In the genomic region with DNA sequence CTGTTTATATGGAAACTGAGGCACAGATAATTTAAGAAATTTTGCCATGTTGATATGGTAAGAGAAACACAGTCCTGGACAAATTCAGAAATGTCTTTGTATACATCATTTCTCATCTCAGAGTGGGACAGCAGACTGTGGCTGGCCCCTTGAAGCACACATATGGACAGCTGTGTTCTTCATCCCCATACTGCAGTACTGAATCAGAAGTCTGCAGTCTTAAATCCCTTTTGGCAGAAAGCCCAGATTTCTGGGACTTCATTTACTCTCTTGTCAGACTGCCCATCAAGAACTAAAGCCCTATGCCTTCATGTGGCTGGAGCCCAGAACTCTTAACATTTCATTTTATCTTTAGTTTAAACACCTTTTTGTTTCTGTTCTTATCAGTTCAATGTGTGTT, we compare ENCODE assay signal across 15 mouse cellular contexts.
DNase-seq lines count a peak whose midpoint lies in the region; ATAC-seq and TF ChIP-seq lines count a peak whose summit lies in the region.
"Had no signal": no experiment of that assay in that cellular context is flagged by ENCODE, and none has a peak within 500 bp of the region (broad histone marks: within the 10 kb centered on the region; RNA-seq: fewer than 3 reads in every experiment).

No protein-coding gene starts in this region.

- no peak overlapping the region for H3K9ac ChIP-seq in kidney, postnatal 0 days (ENCODE audit: low read depth, low read length)
- no peak overlapping the region for H3K9ac ChIP-seq in kidney, embryonic 16.5 days (replicated peaks; ENCODE audit: low read length)
- H3K9ac ChIP-seq in forebrain, embryonic 13.5 days = no peak overlapping the region
- H3K9ac ChIP-seq in midbrain, embryonic 13.5 days (replicated peaks) = no peak overlapping the region
- H3K9ac ChIP-seq: limb, embryonic 15.5 days; neural tube, embryonic 12.5 days had no signal

- H3K9me3 ChIP-seq in kidney, postnatal 0 days (replicated peaks; ENCODE audit: low read length) = no peaks in the 10 kb centered on the region
- no peaks in the 10 kb centered on the region for H3K9me3 ChIP-seq in kidney, embryonic 16.5 days (ENCODE audit: low read length)
- H3K9me3 ChIP-seq in forebrain, embryonic 13.5 days (replicated peaks) = no peaks in the 10 kb centered on the region
- H3K9me3 ChIP-seq in midbrain, embryonic 13.5 days = no peaks in the 10 kb centered on the region
- H3K9me3 ChIP-seq: limb, embryonic 15.5 days; neural tube, embryonic 12.5 days had no signal

- no peaks in the 10 kb centered on the region for H3K36me3 ChIP-seq in kidney, postnatal 0 days (ENCODE audit: insufficient read depth, low read length)
- H3K36me3 ChIP-seq in kidney, embryonic 16.5 days (ENCODE audit: insufficient read depth, low read length) = no peaks in the 10 kb centered on the region
- no peaks in the 10 kb centered on the region for H3K36me3 ChIP-seq in forebrain, embryonic 13.5 days (ENCODE audit: poor library complexity, severe bottlenecking)
- H3K36me3 ChIP-seq in midbrain, embryonic 13.5 days = no peaks in the 10 kb centered on the region
- H3K36me3 ChIP-seq: limb, embryonic 15.5 days; neural tube, embryonic 12.5 days had no signal

- H3K4me3 ChIP-seq in kidney, postnatal 0 days (replicated peaks; ENCODE audit: low read depth, low read length) = no peak overlapping the region
- H3K4me3 ChIP-seq in kidney, embryonic 16.5 days (ENCODE audit: low read length) = no peak overlapping the region
- H3K4me3 ChIP-seq in forebrain, embryonic 13.5 days = no peak overlapping the region
- no peak overlapping the region for H3K4me3 ChIP-seq in midbrain, embryonic 13.5 days (replicated peaks)
- H3K4me3 ChIP-seq: gastrocnemius, adult 2 months; limb, embryonic 15.5 days; neural tube, embryonic 12.5 days had no signal

- no peak for ATAC-seq in kidney, postnatal 0 days (replicated peaks; ENCODE audit: low FRiP score, low read depth)
- ATAC-seq in kidney, embryonic 16.5 days (ENCODE audit: low FRiP score, low TSS enrichment) = no peak
- peak; percentile 55; the same call in 1 of the 2 replicates for ATAC-seq in forebrain, embryonic 13.5 days
- peak; percentile 78 for ATAC-seq in midbrain, embryonic 13.5 days

- H3K4me1 ChIP-seq in kidney, postnatal 0 days (replicated peaks; ENCODE audit: insufficient read depth, low read length) = no peaks in the 10 kb centered on the region
- H3K4me1 ChIP-seq in kidney, embryonic 16.5 days (ENCODE audit: insufficient read depth, low read length) = no peaks in the 10 kb centered on the region
- H3K4me1 ChIP-seq in forebrain, embryonic 13.5 days = peaks cover 5% of the 10 kb centered on the region; the same call in 1 of the 2 replicates
- no peaks in the 10 kb centered on the region for H3K4me1 ChIP-seq in midbrain, embryonic 13.5 days (replicated peaks)
- H3K4me1 ChIP-seq: limb, embryonic 15.5 days; neural tube, embryonic 12.5 days had no signal

- TF ChIP-seq CTCF in kidney, postnatal 0 days (IDR thresholded peaks at IDR 0.05; ENCODE audit: low read depth) = no peak

- no peaks in the 10 kb centered on the region for H3K27me3 ChIP-seq in kidney, postnatal 0 days (ENCODE audit: insufficient read depth, low read length)
- no peaks in the 10 kb centered on the region for H3K27me3 ChIP-seq in kidney, embryonic 16.5 days (ENCODE audit: insufficient read depth, low read length)
- H3K27me3 ChIP-seq in forebrain, embryonic 13.5 days = no peaks in the 10 kb centered on the region
- H3K27me3 ChIP-seq in midbrain, embryonic 13.5 days = no peaks in the 10 kb centered on the region
- H3K27me3 ChIP-seq: limb, embryonic 15.5 days; neural tube, embryonic 12.5 days had no signal

- H3K4me2 ChIP-seq in kidney, postnatal 0 days (ENCODE audit: low read length) = no peak overlapping the region
- no peak overlapping the region for H3K4me2 ChIP-seq in kidney, embryonic 16.5 days (replicated peaks; ENCODE audit: low read depth, low read length)
- H3K4me2 ChIP-seq in forebrain, embryonic 13.5 days = no peak overlapping the region
- no peak overlapping the region for H3K4me2 ChIP-seq in midbrain, embryonic 13.5 days (replicated peaks)
- H3K4me2 ChIP-seq: heart, embryonic 11.5 days; limb, embryonic 15.5 days; neural tube, embryonic 12.5 days had no signal

- peak; percentile 10 for DNase-seq in kidney, postnatal 0 days (ENCODE audit: low spot score)
- DNase-seq in brain, adult 2 months (ENCODE audit: low read depth, low spot score) = peak; percentile 26
- DNase-seq in adrenal gland, postnatal 10 days = no peak
- DNase-seq in liver = no peak
- DNase-seq: cerebellum, adult 9-11 months; gastrocnemius, adult 2 months; kidney, postnatal 25 days; layer of hippocampus, postnatal 36 days; right cerebral cortex, postnatal 4 days had no signal

- no peak overlapping the region for H3K27ac ChIP-seq in kidney, postnatal 0 days
- no peak overlapping the region for H3K27ac ChIP-seq in kidney, embryonic 16.5 days (ENCODE audit: low read length)
- H3K27ac ChIP-seq in forebrain, embryonic 13.5 days = no peak overlapping the region
- no peak overlapping the region for H3K27ac ChIP-seq in midbrain, embryonic 13.5 days
- H3K27ac ChIP-seq: gastrocnemius, adult 2 months; limb, embryonic 15.5 days; neural tube, embryonic 12.5 days had no signal

Comparison
In these comparisons a context has a peak if more than half of its experiments do, and no peak if none do; other contexts are left out.
1. ATAC-seq: peak in forebrain, embryonic 13.5 days (single experiment) and midbrain, embryonic 13.5 days (single experiment); none in kidney, postnatal 0 days (single experiment) and kidney, embryonic 16.5 days (single experiment).
2. DNase-seq: peak in kidney, postnatal 0 days (single experiment) and brain, adult 2 months (single experiment); none in adrenal gland, postnatal 10 days (single experiment) and liver (single experiment).